Mouse (Mus musculus) hematopoietic stem cell, adult 5-6 weeks (primary cell): ENCODE results near the gene Clint1. TPM values are rescaled to one million over a fixed set of nuclear protein-coding genes. Genes with fewer than 3 reads are reported as not detected.
A peak's percentile ranks its signal among the peaks of the same experiment; 100 is the strongest.
"Not testable (repeated sequence)": the region's sequence is repeated elsewhere in the genome, so short reads cannot be mapped to it uniquely, and the experiment has no call there.

Source experiments
- ATAC-seq, 2 experiments: fragments of 125-278 bp in 1 of 2; replicated peaks in 1 of 2; 2 replicates each; pipeline ENCODE4 v1.8.0; 2016 to 2017; ENCODE audit warnings: inconsistent platforms in 2 of 2, mild to moderate bottlenecking in 2 of 2, moderate number of reproducible peaks in 2 of 2, low read depth in 1 of 2, moderate TSS enrichment in 1 of 2; ENCODE audit not compliant: low FRiP score in 2 of 2, poor library complexity in 2 of 2, severe bottlenecking in 2 of 2, insufficient read depth in 1 of 2, low TSS enrichment in 1 of 2
- total RNA-seq: library from RNA; stranded (forward); fragments of 172-1452, 232-1000 nt; gene quantifications from 2 replicates; pipeline ENCODE4 v1.2.3, GENCODE M21; 2017

Clint1 gene
- total RNA-seq, 1 experiment from 2014 or later, result 161 TPM

DNA sequence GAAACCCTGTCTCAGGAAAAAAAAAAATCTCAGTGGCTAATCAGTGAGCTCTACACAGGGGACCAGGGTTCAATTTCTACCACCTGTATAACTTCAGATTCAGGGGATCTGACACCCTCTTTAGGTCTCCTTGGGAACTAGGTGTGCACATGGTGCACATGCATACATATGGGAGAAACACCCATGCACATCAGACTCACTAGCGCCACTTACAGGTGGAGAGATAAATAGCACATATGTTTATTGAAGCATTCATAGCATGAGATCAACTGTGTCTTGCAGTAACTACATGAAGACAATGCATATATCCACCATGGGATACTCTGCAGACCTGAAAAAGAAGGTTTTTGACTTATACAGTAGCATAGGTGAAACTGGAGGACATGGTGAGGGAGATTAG is 21.8 kb downstream of the Clint1 start:
- no peak for ATAC-seq

DNA sequence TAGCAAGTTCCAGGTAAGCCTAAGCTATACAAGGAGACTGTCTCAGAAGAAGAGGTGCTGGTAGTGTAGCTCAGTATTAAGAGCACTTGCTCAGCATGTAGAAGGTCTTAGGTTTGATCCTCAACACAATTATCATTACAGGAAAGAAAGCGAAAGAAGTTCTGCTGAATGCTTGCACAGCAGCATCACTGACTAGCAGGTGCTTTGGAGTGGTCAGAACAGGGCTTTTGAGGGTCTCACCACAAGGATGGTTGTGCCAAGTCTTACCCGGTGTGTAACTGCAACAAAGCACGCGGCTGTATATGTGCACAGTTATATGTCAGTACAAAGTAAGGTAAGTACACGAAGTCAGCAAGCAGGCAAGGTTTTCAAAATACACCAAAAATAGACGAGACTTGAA is 22.4 kb downstream of the Clint1 start:
- ATAC-seq, result no peak

DNA sequence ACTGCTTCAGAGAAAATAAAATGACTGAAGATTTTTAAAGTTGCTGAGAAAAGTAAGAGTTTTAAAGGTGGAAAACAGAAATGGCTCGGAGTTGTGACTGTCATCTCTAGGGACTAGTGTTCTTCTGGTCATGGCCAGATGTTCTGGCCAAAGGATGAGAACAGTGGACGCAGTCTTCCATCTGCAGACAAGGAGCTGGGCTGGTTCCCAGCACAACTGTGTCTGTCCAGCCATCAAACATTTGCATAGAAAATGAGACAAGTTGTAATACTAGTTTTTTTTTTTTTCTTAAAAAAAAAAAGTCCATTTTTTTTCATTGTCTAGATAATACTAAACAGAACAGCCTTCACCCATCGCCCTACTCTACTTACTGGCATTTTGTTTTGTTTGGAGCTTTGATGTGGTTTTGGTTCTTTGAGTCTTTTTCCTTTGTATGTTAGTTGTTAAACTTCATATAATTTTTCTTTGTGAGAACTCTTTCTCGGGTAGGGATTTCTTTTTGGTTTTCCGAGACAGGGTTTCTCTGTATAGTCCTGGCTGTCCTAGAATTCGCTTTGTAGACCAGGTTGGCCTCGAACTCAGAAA is 23.6 kb downstream of the Clint1 start:
- no peak for ATAC-seq

DNA sequence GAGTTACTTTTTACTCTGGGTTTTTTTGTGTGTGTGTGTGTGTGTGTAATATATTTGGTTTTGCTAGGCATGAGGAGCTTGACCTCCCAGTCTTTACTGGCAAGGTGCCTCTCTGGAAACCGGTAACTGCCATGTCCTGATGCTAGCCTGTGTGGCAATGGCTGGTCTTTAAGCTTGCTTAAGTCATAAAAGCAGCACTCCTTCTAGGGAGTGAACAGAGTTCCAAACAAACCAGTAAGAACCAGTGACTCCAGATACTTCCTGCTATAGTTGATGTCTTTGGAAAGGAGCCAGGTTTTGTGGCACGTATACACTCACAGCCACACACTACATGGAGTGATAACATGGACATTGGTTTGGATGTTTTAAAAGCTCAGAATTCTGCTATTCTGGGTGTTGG is 24.2 kb downstream of the Clint1 start:
- ATAC-seq, result no peak

DNA sequence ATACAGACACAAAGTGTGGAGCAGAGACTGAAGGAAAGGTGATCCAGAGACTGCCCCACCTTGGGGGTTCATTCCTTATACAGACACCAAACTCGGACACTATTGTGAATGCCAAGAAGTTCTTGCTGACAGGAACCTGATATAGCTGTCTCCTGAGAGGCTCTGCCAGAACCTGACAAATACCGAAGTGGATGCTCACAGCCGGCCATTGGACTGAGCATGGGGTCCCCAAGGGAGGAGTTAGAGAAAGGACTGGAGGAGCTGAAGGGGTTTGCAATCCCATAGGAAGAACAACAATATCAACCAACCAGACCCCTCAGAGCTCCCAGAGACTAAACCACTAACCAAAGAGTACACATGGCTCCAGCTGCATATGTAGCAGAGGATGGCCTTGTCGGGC is 27.5 kb downstream of the Clint1 start:
- ATAC-seq, result not testable (repeated sequence)

DNA sequence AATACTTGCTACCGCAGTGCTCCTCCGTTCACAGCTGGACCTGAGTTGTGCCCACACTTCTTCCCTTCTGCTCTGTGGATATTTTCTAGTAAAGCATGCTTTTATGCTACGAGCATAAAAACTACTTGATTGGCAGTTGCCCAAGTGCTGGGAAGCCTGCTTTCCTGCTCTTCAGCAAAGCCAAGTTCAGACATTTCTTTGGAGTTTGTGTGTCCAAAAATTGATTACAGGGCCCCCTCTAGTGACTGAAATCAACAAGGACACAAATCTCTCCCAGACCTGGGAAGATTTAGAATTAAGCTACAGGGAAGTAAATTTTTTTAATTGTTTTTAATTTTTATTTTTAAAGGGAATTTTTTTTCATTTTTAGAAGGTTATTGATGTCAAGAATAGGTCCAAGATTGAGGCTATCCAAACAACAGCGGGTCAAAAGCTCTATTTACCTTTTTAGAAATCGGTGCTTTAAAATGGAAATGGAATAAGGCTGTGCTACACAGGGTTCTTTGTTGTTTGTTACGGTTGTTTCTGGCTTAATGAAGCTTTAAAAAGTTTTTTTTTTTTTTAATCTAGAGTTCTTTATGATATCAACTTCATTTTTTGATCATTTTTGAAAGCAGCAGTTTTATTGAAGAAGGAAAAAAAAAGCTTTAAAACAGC is 29.3 kb downstream of the Clint1 start:
- peak in 1 of 2 experiments; percentile 31; a peak in 2 of 4 replicates for ATAC-seq

DNA sequence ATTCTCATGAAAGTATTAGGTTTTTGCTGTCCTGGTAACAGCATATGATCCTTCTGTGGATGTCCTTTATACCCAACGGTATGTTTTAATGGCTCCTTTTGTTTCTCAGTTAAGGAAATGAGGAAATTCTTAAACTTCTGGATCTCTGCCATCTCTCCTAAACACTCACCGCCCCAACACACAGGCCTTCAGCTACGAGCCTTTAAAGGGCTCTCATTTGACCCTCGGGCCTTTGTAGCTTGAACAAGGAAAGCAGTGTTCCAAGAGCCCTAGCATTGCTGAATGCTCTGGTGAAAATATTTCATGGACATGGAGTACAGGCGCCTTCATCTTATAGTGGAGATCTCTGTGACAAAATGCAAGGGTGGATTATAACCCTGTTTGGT is 29.8 kb downstream of the Clint1 start:
- no peak for ATAC-seq

DNA sequence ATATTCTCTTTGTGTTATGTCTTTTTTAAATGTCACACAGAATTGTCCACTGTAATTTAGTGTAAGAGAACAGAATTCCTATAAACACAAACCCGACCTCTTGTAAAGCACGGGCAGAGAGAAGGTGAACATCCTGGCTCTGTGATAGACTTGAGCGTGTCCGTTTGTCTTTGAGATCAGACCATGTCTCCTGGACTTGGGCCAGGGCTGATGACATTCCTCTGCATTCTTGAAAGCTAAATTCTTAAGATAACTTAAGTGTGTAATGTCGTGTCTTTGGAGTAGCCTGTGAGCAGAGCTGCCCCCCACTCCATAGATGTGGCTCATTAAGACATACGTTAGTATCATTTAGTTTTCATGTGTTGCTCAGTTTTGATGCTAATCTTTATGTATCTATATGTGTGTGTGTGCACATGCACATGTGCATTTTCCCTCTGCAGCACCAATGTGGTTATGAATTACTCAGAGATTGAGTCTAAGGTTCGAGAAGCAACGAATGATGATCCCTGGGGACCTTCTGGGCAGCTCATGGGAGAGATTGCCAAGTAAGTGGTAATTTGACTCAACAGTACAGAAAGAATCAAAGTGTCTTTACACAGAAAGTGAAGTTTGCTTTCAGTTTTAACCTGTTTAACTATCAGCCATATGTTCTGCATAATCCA is 31.6 kb downstream of the Clint1 start:
- ATAC-seq, result no peak

DNA sequence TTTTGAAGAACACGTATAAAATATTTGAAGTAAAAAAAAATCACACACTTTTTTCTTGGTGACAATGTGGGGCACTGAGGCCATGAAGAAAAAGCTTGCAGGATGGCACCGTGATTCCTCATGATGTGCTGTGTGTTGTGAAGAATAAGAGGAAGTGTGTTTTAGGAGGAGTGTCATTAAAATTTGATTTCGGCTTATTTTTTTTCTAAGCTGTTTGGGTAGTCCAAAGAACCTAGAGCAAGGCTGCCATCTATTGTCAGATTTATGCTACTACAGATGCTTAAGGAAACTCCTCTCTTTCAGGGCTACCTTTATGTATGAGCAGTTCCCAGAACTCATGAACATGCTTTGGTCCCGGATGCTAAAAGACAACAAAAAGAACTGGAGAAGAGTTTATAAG is 32.2 kb downstream of the Clint1 start:
- peak; percentile 69 to 81 for ATAC-seq

DNA sequence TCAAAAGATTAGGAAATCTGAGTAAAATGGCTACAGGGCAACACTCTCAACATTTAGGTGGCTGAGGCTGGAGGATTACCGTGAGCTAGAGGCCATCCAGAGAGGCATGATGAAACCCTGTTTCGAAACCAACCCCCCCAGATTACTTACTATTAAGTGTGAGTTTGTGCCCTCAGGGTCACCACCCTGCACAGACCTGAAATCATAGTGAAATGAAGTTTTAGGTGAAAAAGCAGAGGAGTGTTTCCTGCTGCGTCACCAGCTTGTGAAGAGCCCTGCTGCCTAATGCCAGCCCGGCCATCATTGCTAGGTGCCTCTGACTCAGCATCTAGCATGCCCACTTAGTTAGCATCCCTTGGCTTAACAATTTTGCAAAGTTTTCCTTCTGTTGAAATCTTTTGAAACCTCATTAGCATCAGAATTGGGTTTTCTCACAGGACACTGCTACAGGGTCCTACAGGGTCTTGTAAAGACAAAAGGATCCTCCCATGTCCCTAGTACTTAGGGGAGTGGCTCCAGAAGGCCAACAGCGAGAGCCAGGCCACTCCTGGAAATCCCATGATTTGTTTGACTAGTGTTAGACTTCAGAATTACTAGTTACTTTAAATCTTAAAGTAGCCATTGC is 33.9 kb downstream of the Clint1 start:
- no peak for ATAC-seq

DNA sequence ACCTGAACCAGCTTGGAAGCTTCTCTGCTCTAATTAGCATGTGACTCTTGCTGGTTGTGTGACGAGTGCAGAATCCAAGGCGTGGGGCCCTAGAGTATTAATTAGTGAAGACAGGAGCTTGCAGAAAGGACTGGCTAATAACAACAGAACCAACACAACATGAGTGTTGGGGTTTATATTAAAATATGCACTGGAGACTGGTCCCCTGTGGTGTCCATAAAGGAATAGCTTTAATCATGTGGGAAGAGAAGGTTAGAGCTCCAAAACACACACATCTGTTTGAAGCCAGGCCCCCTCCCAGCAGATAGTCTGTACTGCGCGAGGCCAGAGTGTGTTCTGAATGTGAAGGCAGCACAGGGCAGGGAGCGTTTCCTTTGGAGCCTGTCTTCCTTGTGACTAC is 34.7 kb downstream of the Clint1 start:
- no peak for ATAC-seq

DNA sequence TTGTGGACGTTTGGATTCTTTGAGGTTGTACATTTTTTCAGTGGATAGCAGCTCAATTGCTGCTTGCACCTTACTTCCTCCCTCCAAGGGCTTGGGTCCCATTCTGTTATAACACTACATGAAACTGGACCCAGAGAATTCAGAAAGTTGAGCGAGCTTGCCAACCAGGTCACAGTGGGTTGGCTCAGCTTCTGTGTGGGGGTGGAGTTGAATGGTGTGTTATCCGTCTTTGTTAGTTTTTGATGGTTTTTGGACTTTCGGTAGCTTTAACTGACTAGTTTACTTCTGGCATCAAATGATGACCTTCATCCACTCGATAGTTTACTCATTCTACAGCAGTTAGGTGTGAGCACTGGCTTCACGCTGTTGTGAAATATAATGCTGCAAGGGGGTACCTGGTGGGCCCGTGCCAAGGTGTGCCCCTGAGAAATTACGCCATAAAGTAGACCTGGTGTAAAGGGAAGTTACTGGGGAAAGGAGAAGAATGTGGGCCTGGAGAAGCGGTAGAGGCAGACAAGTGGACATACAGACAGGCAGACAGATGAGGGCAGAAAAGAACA is 36.7 kb downstream of the Clint1 start:
- ATAC-seq, result no peak

DNA sequence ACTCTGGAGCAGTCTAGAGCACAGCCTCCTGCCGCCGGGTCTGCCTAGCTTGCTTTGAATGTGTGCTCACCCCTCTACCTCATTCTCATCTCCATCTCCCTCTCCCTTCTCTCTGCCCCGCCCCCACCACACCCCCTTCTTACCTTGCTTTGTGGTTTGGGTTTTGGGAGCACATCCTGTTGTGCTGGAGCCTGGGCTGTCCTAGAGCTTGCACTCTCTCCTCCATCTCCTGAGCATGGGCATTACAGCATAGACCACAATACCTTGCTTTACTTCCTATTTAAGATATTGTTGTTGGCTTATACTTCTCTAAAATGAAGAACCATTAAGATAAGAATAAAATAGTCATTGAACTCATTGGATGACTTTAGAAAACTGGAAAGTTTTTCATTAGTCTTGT is 38.1 kb downstream of the Clint1 start:
- peak; percentile 27 to 65; a peak in 2 of 4 replicates for ATAC-seq

DNA sequence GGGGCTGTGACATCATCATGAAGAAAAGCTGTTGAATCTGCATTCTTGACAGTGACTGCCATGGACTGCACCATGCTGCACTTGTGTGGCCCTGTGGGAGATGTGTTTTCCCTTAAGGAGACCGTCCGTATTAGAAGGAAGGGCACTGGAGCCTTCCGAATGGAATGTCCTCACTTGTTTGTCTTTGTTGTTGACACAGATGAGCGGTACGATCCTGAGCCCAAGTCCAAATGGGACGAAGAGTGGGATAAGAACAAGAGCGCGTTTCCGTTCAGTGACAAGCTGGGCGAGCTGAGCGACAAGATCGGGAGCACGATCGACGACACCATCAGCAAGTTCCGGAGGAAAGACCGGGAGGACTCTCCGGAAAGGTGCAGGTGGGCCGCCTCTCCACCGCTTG is 38.6 kb downstream of the Clint1 start:
- no peak; a peak in 1 of 4 replicates for ATAC-seq

DNA sequence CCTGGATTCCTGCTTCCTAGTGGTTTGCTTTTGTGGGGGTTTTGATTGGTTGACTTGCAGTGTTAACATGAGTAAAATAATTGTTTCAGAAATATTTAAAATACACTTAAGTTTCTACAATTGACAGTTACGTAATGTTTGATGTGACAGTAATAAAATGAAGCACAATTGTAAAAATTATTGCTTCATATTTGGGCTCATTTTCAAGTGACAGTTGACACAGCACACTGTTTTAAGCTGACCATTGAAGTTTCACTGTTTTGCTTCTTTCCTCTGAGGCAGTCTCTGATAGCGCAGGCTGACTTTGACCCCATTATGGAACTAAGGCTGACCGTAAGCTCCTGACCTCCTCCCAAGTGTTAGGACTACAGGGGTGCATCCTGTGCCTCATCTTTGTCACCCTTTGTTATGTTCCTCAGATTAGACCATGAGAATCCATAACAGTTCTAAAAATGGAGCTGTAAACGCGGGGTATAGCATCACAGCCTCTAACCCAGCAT is 41.1 kb downstream of the Clint1 start:
- no peak for ATAC-seq

DNA sequence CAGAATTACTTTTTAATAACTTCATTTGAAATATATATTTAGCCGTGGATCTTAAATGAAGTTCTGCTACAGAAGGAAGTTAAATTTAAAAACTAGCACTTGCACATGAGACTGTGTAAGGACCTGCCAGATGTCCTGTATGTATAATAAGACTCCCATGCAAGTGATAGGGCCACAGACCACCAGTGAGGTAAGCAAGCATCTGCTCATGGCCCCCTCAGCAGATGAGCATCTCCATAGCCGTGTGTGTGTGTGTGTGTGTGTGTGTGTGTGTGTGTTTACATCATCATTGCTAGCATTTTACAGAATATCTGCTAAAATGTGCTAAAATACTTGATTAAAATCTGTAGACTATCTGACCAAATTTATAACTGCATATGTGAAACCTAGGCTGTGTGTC is 45.5 kb downstream of the Clint1 start:
- no peak for ATAC-seq

DNA sequence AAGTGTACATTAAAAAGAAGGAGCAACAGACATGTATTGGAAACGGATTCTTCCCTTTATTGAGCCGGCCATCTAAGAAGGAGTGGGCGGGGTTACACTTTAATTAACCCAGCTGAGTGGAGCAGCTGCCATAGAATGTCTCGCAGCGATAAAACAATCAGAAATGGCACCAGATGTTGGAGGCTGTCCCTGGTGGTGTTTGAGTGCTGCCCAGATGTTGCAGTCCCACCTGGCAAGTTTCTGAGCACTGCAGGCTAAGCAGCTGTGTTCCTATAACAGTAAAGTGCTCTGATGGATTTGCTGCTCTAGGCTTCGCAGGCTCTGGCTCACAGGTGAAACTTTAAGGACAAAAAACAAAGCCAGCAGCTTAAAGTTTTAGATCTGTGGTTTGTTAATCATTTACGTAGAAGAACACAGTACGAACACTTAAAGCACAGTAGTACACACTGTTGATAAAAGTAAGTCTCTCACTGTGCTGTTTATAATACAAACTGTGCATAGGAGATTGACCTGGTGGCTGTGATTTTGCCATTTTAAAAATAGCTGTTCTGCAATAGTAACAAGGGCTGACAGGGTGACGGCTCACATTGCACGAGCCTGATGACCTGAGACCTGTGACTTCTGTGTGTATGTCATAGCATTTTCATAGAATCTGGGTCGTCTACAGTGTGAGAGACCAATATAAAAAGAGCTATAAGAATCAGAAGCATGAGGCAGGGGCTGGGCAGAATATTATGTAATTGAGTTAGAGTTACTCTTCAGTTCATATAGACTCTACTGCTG is 48.6 kb downstream of the Clint1 start:
- ATAC-seq, result no peak
